Mouse (Mus musculus) kidney, adult 2 months (tissue): Measurements from ENCODE around the gene Asic1.

Experiments
- CTCF ChIP-seq: fragments of 200-500 bp; conservative IDR thresholded peaks from 2 replicates; pipeline ENCODE4 v1.5.1; 2011; ENCODE audit warnings: low read depth, mild to moderate bottlenecking, control low read depth, low read length, moderate library complexity, mixed read lengths; ENCODE audit not compliant: insufficient read depth, insufficient read length
- POLR2A ChIP-seq: fragments of 200-500 bp; IDR thresholded peaks from one replicate; pipeline ENCODE4 v1.6.1; 2011; ENCODE audit warnings: low read depth, low read length, control low read depth

- TF ChIP-seq CTCF (no peak), POLR2A (no peak)
Observed at GRCm38 (mm10) chr15:99684156-99684555, 14.0 kb downstream of the Asic1 start.
